8 mouse cellular contexts compared by ENCODE assay signal in the genomic region with DNA sequence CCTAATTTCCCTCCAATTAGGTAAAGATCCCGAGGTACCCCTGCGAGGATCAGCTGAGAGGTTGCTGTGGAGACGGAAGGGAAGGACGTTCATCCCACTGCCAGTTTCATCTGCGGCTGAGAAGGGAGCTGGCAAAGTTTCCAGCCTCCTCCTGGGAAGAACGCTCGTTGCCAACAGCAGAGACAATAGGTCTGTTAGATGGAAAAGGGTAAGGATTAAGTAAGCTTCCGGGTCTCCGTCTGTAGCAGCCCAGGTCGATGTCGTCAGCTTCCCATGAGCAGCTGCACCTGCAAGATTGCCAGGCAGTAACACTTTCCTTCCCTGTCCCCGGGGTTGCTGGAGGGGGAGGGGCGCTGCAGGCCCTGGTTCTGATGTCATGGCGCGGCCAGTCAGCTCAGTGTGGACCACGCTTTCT. TPM values are rescaled to one million over a fixed set of nuclear protein-coding genes. Genes with fewer than 3 reads are reported as not detected.
DNase-seq lines count a peak whose midpoint lies in the region; ATAC-seq and TF ChIP-seq lines count a peak whose summit lies in the region.

No protein-coding gene starts in this region.

- H3K4me3 ChIP-seq in E14TG2a.4 (replicated peaks; ENCODE audit: low read length), result peak overlapping the region; percentile 63; the same call in 1 of the 2 replicates
- H3K4me3 ChIP-seq in forebrain, embryonic 16.5 days (replicated peaks; ENCODE audit: low read length), result peak overlapping the region; percentile 29
- peak overlapping the region; percentile 36 for H3K4me3 ChIP-seq in layer of hippocampus, adult 2 months
- peak overlapping the region; percentile 30 for H3K4me3 ChIP-seq in lung, embryonic 15.5 days

- H3K27me3 ChIP-seq in E14TG2a.4 (ENCODE audit: insufficient read depth, low read length), result no peaks in the 10 kb centered on the region
- H3K27me3 ChIP-seq in forebrain, embryonic 16.5 days (replicated peaks; ENCODE audit: control insufficient read depth, insufficient read depth, low read length), result no peaks in the 10 kb centered on the region
- H3K27me3 ChIP-seq in lung, embryonic 15.5 days, result no peaks in the 10 kb centered on the region

- peak; percentile 57 for ATAC-seq in forebrain, embryonic 16.5 days
- ATAC-seq in lung, embryonic 15.5 days (ENCODE audit: borderline replicate concordance, extremely low read depth, low FRiP score, low TSS enrichment), result peak; percentile 55; the same call in 1 of the 2 replicates

- 0 out of 2 replicates have a peak, but pooled peaks cover 5% of the 10 kb centered on the region for H3K36me3 ChIP-seq in E14TG2a.4 (ENCODE audit: insufficient read depth, low read length)
- H3K36me3 ChIP-seq in forebrain, embryonic 16.5 days (ENCODE audit: control insufficient read depth, insufficient read depth), result no peaks in the 10 kb centered on the region
- H3K36me3 ChIP-seq in lung, embryonic 15.5 days, result peaks cover 19% of the 10 kb centered on the region

- WGBS in forebrain, embryonic 16.5 days, result under 1% methylated on average over 16 of the region's 16 CpGs
- 10% methylated on average over 16 of the region's 16 CpGs for WGBS in lung, embryonic 15.5 days

- intact Hi-C loops in heart, postnatal 36 days (cut with DNase I), result loop anchor here (2.0 kb wide), 1 partner anchor 16 kb away; no protein-coding TSS in a partner anchor

- H3K27ac ChIP-seq in forebrain, embryonic 16.5 days (ENCODE audit: low read length), result peak overlapping the region; percentile 93
- peak overlapping the region; percentile 96 for H3K27ac ChIP-seq in layer of hippocampus, adult 2 months
- peak overlapping the region; percentile 29 for H3K27ac ChIP-seq in lung, embryonic 15.5 days

- peak overlapping the region; percentile 61 for H3K4me2 ChIP-seq in forebrain, embryonic 16.5 days (ENCODE audit: low read length)
- H3K4me2 ChIP-seq in lung, embryonic 15.5 days, result peak overlapping the region; percentile 47

- no peaks in the 10 kb centered on the region for H3K9me3 ChIP-seq in E14TG2a.4 (ENCODE audit: low read length)
- no peaks in the 10 kb centered on the region for H3K9me3 ChIP-seq in forebrain, embryonic 16.5 days (ENCODE audit: control insufficient read depth, low read length)
- no peaks in the 10 kb centered on the region for H3K9me3 ChIP-seq in lung, embryonic 15.5 days

- no peak for TF ChIP-seq CTCF in E14TG2a.4 (conservative IDR thresholded peaks at IDR 0.05; ENCODE audit: low read length)
- no peak for TF ChIP-seq CTCF in layer of hippocampus, adult 2 months (conservative IDR thresholded peaks at IDR 0.05)

- peaks cover 78% of the 10 kb centered on the region for H3K4me1 ChIP-seq in E14TG2a.4 (replicated peaks; ENCODE audit: low read depth, low read length)
- peaks cover 41% of the 10 kb centered on the region for H3K4me1 ChIP-seq in forebrain, embryonic 16.5 days (replicated peaks; ENCODE audit: control insufficient read depth, insufficient read depth, low read length)
- H3K4me1 ChIP-seq in lung, embryonic 15.5 days, result peaks cover 51% of the 10 kb centered on the region

- H3K9ac ChIP-seq in forebrain, embryonic 16.5 days (replicated peaks; ENCODE audit: low read depth, low read length), result peak overlapping the region; percentile 23
- H3K9ac ChIP-seq in lung, embryonic 15.5 days, result no peak overlapping the region

- peak; percentile 94 for DNase-seq in cerebellum, adult 11-12 months
- peak; percentile 66 to 68 for DNase-seq in heart, postnatal 36 days
- peak; percentile 79 to 90 for DNase-seq in layer of hippocampus, adult 2 months (ENCODE audit: low spot score in 2 of 2)
- peak; percentile 91 to 93 for DNase-seq in right cerebral cortex, postnatal 10 days (ENCODE audit: low spot score in 2 of 2)
- DNase-seq in thymus, postnatal 36 days, result no peak

RNA-seq across cellular contexts. Expression of gene Elk3, which starts 34.6 kb away (rescaled TPM):
- polyA plus RNA-seq in forebrain, embryonic 16.5 days (2015; fragmentation: Nextera tagmentation; extraction: Ambion mirVana), result 6.6 and 9.8 TPM in 2 replicates
- 10 to 100 TPM; 42.0 to 53.5 TPM for total RNA-seq in heart, postnatal 36 days (2021)
- total RNA-seq in layer of hippocampus, adult 2 months (2021), result 1 to 10 TPM; 8.9 to 9.7 TPM
- polyA plus RNA-seq in lung, embryonic 15.5 days (2015; fragmentation: Nextera tagmentation; extraction: Ambion mirVana), result 51.9 and 52.3 TPM in 2 replicates

Comparison
In these comparisons a context has a peak if more than half of its experiments do, and no peak if none do; other contexts are left out.
1. DNase-seq: peak in cerebellum, adult 11-12 months (single experiment), heart, postnatal 36 days (2 of 2), layer of hippocampus, adult 2 months (2 of 2) and right cerebral cortex, postnatal 10 days (2 of 2); none in thymus, postnatal 36 days (0 of 2).
2. H3K27ac ChIP-seq: peak in every context shown above with its lines; median percentile 96 in layer of hippocampus, adult 2 months; 93 in forebrain, embryonic 16.5 days; 29 in lung, embryonic 15.5 days.
3. RNA of gene Elk3, which starts 34.6 kb away (total RNA-seq): 42.0 to 53.5 TPM in heart, postnatal 36 days; 8.9 to 9.7 TPM in layer of hippocampus, adult 2 months; every median in the first group is over 4 times any median in the second.
4. Peak in every context shown above with its lines, with median percentiles within 50 percentile points of each other: H3K4me3 ChIP-seq.